Mouse (Mus musculus) heart, adult 8-10 months (tissue): Measurements from ENCODE around the gene Por. TPM values are rescaled to one million over a fixed set of nuclear protein-coding genes. Genes with fewer than 3 reads are reported as not detected.

Source experiments
- DNase-seq: peaks from one replicate; pipeline ENCODE4 v3.0.0; 2022; ENCODE audit warnings: low spot score
- total RNA-seq, 4 experiments: library from RNA; stranded (reverse); gene quantifications; 2 replicates each; pipeline ENCODE4 v1.2.4; 2022

Por gene
- total RNA-seq, 4 experiments from 2014 or later: 71.5 to 84.8 (median 75.1) TPM

GRCm38 (mm10) chr5:135726641-135727346 lies 57.0 kb downstream of the Por start:
- peak; percentile 71 for DNase-seq

DNA sequence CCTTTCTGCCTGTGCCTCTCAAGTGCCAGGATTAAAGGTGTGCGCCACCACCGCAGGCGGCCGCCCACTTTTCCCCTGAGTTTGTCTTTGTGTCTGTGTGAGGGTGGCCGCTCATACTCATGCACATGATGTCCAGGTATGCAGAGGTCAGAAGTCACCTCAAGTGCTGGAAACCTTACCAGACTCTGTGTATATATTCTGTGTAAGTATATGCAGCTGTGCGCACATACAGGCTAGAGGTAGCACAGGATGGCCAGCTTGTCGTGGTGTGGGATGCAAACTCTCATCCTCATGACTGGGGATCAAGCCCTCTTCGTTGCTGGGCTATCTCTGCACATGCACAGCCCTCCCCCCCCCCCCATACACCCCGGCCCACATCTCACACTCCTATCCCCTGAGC lies 58.0 kb downstream of the Por start:
- DNase-seq: no peak

- no peak for DNase-seq
These were observed 58.5 kb downstream of the Por start for GRCm38 (mm10) chr5:135728361-135728760.

DNA sequence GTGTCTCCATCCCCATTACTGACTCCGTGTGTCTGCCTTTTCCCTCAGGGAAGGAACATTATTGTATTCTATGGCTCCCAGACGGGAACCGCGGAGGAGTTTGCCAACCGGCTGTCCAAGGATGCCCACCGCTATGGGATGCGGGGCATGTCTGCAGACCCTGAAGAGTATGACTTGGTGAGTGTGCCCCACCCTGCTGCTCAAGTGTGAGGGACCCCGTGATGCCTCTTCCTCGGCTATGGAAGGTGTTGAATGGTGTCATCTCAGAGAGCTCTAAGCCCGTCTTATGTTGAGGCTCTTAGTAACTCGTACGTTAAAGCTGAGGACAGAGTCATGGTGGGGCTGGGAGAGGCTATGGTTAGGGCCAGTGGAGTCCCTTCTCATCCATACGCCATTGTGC lies 59.5 kb downstream of the Por start:
- no peak for DNase-seq

DNA sequence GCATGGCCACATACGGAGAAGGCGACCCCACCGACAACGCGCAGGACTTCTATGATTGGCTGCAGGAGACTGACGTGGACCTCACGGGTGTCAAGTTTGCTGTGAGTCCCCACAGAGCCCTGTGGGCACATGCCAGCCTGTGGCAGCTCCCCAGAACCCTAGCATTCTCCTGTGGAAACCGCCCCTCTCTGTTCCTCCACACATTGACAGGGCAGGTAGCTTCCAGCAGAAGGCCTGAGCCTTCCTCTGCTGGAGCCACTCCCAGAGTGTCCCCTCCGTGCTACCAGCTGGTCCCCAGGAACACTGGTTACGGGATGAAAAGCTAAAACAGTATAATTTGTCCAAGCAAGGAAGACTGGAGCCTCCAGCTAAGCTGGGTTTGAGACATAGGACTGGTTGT lies 60.4 kb downstream of the Por start:
- no peak for DNase-seq

- no peak for DNase-seq
These were observed 61.1 kb downstream of the Por start for GRCm38 (mm10) chr5:135730916-135731315.

GRCm38 (mm10) chr5:135731322-135731721 lies 61.5 kb downstream of the Por start:
- no peak for DNase-seq

DNA sequence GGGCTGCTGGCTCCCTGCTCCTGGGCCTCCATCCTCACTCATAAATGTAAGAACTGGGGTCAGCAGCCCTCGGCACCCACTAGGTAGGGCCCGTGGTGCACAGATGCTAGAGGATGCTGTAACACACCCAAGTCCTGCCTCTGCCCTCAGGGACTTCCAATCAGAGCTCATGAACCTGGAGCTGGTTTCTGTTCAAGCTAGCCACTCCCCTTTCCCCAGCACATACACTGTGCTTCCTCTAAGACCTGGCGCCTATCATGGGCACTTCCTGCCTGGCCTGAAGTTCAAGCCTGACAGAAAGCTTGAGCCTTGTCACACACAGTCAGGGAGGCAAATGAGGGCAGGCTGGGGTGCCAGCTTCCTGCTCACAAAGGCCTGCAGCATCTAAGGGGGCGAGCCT lies 63.2 kb downstream of the Por start:
- DNase-seq: no peak

GRCm38 (mm10) chr5:135734057-135734680 lies 64.3 kb downstream of the Por start:
- no peak for DNase-seq

DNA sequence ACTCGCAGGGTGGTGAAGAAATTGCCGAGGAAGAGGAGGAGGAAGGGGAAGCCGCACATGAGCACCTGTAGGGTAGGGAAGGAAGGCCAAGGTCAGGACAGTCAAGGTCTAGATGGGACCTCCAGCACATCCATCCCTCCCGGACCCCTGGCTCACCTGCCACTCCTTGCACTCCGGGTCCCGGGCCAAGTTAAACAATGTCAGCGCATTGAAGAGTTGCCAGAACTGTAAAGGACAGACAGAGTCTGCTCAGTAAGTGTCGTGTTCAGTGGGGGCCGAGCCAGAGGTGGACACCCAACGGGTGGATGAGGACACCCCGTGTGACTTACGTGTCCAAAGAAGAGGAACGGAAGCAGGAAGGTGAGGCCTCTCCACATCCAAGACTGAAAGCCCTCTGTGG lies 65.9 kb downstream of the Por start:
- no peak for DNase-seq

GRCm38 (mm10) chr5:135736544-135736943 lies 66.7 kb downstream of the Por start:
- DNase-seq: no peak

DNA sequence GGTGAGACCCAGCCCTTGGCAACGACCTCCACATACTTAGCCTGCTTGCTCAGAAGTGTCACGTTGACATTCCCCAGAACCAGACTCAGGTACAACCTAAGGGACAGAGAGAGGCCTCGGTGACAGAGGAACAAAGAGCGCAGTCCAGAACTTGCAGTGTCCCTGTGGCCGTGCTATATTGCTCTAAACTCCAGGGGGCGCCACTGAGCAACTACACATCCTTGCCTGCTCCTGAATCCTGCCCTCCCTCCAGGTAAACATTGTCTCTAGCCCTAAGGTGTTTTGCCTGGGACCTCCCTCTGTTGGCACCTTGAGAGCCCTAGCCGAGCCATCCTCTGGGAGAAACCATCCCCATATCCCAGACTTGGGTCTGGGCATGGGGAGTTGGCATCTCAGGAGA lies 67.3 kb downstream of the Por start:
- no peak for DNase-seq

DNA sequence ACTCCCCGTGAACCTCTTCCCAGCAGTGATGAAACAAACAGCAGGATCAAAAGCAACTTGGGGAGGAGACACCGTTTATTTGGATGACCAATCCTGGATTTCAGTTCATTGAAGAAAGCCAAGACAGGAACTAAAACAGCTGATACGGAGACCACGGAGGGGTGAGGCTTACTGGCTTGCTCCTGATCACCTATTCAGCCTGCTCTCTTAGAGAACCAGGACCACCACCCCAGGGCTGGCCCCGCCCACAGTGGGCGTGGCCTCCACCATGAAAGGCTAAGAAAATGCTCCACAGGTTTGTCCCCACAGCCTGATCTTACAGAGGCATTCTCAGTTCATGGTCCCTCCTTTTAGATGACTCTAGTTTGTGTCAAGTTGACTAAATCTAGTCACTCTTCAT lies 68.4 kb downstream of the Por start:
- no peak for DNase-seq

DNA sequence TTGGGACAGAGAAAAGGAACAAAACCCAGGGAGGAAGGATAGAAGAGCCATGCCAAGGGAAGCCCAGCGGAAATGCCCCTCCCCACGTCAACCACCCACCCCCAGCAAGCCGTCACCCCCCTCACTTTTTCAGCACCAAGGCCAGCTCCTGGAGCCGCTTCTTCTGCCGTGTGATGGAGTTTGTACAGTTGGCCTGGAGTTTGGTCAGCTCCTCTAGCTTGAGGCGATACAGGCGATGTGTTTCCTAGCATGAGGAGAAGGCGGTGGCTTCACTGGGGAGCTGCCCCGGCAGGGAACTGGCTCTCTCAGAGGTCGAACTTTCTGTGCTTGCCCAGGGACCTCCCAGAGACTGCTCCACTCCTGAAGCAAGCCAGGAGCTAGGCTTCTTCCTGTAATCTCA lies 72.3 kb downstream of the Por start:
- no peak for DNase-seq

DNA sequence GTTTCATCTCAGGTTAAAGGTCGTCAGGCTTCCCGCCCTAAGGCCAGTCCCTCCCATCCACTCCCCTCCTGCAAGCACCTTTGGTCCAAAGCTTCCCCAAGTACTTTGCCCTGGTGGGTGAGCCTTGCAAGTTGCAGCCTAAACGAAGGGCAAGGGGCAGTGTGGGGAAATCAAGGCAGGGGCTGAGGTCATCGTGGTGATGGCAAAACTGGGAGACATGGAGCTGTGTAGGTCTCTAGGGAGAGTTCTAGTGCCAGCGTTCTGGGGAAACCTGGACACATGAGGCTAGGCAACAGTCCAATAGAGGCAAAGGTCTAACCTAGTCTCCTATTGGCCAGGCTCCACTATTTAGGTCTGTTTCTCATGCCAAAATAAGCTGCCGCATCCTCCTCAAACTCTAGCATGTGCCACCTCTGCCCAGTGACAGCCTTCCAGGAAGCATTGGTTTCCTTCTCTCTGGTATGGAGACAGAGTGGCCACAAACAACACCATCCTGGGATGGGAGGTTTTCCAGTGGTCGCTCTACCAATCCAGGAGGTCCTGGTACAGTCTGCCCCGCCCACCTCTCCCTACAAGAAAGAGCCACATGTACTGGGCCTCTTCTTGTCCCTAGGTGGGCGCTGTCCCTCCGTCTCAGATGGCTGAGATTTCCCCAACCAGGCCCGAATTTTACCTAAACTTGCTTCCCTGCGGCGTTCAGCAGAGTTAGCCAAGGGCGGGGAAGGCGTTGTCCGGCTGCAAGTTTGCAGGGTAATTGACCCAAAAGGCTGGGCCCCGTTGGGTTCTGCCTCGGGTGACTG lies 73.3 kb downstream of the Por start:
- no peak for DNase-seq

DNA sequence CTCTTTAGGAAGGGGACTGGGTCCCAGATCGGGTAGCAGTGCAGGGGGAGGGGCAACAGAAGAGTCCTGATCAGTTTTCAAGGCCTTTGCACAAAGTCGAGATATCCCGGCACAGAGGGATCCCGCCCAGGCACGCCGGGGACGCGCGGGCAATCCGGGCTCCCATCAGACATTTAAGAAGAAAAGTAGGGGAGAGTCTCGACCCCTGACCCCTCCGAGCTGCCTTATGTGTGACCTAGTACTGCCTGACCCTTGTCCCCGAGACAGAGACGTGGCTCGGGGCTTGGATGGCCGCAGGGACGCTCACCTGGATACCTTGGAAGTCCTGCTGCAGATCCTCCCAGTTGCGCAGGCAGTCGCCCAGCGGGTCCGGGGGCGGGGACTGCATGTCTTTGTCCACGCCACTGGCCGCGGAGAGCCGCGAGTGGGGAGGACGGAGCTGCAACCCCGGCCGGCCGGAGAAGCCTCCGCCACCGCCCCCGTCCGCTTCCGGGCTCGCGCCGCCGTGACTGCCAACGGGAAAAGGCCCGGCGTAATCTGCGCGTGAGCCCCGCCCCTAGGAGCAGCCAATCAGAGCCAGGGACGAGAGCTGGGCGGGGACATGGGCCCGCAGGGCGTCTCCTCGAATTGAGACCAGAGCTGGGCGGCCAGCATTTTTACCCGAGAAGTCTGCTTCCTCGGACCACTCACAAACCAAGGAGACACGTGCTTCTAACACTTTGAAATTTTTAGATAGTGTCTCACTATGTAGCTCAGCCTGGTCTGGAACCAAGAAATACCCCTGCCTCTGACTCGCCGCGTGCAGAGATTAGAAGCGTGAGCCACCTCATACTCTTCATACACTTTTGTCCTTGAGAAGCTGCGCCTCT lies 74.1 kb downstream of the Por start, which contains the start of gene Tmem120a:
Gene Tmem120a (minus strand): TSS at position 708 of the 869 bp plus-strand sequence.
- peak; percentile 97 for DNase-seq

DNA sequence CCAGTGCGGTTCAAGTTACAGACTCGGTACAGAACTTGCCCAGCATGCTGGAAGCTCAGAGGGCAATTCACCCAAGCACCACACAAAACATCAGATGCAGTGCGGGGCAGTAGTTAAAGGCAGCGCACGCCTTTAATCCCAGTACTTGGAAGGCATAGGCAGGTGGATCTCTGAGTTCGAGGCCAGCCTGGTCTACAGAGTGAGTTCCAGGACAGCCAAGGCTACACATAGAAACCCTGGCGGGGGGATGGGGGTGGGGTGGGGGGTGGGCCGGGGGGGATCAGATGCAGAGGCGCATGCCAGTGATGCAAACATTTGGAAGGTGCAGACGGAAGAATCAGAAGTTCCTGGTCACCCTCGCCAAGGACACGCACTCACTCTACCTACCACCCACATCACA lies 74.9 kb downstream of the Por start:
- DNase-seq: no peak

DNA sequence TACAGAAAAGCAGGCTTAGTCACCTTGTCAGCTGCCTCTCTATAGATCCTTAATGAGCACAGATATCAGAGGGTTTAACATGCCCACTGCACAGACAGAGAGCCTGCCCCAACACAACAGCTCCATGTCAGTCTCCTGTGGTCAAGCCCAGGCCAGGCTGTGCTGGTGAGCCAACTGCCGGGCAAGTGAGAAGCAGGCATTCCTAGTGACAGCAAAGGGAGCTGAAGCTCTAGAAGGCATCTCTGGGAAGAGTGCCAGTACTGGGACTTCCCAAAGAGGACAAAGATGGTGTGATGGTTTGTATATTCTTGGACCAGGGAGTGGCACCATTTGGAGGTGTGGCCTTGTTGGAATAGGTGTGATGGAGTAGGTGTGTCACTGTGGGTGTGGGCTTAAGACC lies 81.2 kb downstream of the Por start:
- DNase-seq: no peak

- no peak for DNase-seq
These were observed 81.8 kb downstream of the Por start for GRCm38 (mm10) chr5:135751595-135751994.

- no peak for DNase-seq
These were observed 92.0 kb downstream of the Por start for GRCm38 (mm10) chr5:135761881-135762280.

- peak; percentile 60 for DNase-seq
These were observed 93.7 kb downstream of the Por start for GRCm38 (mm10) chr5:135763526-135763925.

GRCm38 (mm10) chr5:135764971-135765370 lies 95.1 kb downstream of the Por start:
- DNase-seq: no peak
